Mouse (Mus musculus): Measurements from ENCODE around the gene Cd3eap. TPM values are rescaled to one million over a fixed set of nuclear protein-coding genes. Genes with fewer than 3 reads are reported as not detected.

The Cd3eap gene
- total RNA-seq, 2 experiments from 2014 or later: 11.4 to 11.5 TPM

DNA sequence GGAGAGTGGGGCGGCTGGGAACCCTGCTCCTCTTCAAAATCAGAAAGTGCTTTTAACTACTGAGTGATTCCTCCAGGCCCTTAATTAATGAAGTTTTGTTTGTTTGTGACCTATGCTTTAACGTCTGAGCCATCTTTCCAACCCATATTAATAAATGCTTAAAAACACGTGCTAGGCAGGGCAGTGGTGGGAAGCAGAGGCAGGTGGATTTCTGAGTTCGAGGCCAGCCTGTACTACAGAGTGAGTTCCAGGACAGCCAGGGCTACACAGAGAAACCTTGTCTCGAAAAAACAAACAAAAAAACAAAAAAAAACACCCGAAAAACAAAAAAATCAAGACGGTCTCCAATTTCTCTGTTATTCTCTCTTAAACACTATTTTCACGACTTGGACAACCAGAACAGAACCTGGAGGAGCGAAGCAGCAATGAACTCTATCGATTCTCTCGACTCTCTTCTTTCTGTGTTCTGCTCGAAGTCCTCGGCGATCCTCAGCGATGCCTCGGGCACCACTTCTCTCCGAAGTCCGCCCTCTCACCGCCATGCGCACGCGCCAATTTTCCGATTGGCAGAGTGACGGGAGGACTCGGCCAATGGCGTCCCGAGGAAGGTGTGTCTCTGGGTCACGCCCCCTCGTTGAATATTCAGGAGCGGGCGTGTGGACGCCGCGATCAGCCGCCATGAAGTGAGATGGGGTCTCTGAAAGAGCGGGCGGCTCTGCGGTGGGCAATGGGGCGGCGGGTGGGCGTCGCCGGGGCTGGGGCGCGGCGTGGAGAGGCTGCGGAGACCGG, 22.3 kb upstream of the Cd3eap start, which contains the start of gene Ercc2:
Gene Ercc2 (plus strand): TSS at position 634 of the 789 bp plus-strand sequence.
- intact Hi-C loops (cut with DNase I): no loop called here
- Histone ChIP-seq H3K4me3 (peak within 1 kb of the TSS; percentile 83), H3K27ac (peak within 1 kb of the TSS; percentile 83)
- no peak for TF ChIP-seq CTCF (IDR thresholded peaks at IDR 0.05)
- DNase-seq: peak; percentile 100

GRCm38 (mm10) chr7:19378049-19378448, 18.8 kb upstream of the Cd3eap start:
- no peak for DNase-seq
- H3K4me3 ChIP-seq: no peak overlapping the region
- H3K27ac ChIP-seq: no peak overlapping the region
- intact Hi-C loops (cut with DNase I): no loop called here
- no peak for TF ChIP-seq CTCF (IDR thresholded peaks at IDR 0.05)

DNA sequence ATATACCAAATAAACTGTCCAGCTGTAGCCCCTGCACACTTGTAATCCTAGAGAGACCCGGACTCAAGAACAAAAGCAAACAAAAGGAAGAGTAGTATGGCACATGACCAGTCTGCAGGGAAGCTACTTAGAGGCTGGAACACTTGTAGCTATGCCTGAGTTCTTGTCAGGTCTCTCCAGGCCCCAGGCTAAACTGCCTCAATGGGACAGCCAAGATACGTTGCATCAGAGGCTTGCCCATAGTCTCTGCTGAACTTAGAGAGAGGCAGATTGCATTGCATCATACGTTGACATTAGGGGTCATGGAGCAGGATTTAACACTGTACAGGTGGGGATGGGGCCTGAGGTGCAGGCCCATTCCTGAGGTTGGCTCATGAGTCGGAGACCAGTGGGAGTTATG, 16.7 kb upstream of the Cd3eap start:
- no peak for TF ChIP-seq CTCF (IDR thresholded peaks at IDR 0.05)
- H3K27ac ChIP-seq: no peak overlapping the region
- intact Hi-C loops (cut with DNase I): no loop called here
- no peak overlapping the region for H3K4me3 ChIP-seq
- DNase-seq: no peak

GRCm38 (mm10) chr7:19375368-19375767, 16.1 kb upstream of the Cd3eap start:
- Histone ChIP-seq H3K4me3 (no peak overlapping the region), H3K27ac (no peak overlapping the region)
- TF ChIP-seq CTCF (IDR thresholded peaks at IDR 0.05): no peak
- intact Hi-C loops (cut with DNase I): no loop called here
- DNase-seq: no peak

- no peak for DNase-seq
- TF ChIP-seq CTCF (IDR thresholded peaks at IDR 0.05): no peak
- intact Hi-C loops (cut with DNase I): no loop called here
Observed at GRCm38 (mm10) chr7:19373367-19373766, 14.1 kb upstream of the Cd3eap start.

DNA sequence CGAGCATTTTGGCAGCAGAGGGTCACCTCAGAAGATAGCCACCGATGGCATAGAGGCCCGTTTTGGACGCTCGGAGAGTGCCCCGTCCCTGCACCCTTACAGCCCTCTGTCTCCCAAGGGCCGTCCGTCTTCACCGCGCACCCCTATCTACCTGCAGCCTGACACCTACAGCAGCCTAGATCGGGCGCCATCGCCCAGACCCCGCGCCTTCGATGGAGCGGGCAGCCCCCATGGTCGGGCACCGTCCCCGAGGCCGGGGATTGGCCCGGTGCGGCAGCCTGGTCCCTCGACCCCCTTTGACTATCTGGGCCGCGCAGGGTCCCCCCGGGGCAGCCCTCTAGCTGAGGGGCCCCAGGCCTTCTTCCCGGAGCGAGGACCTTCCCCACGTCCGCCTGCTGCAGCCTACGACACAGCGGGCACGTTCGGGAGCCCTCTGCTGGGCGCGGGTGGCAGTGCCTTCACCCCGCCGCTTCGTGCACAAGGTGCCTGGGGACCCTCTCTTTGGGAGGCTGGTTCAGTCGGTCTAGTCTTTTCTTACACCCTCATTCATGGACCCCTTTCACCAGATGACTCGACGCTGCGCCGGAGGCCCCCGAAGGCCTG, 10.6 kb upstream of the Cd3eap start:
- intact Hi-C loops (cut with DNase I): no loop called here
- H3K27ac ChIP-seq: 0 out of 2 replicates have a peak overlapping the region, but pooled peaks have one; percentile 38
- DNase-seq: peak; percentile 76
- TF ChIP-seq CTCF (IDR thresholded peaks at IDR 0.05): peak; percentile 90
- peak overlapping the region; percentile 70 for H3K4me3 ChIP-seq

More at GRCm38 (mm10) chr7:19373367-19373766, 14.1 kb upstream of the Cd3eap start:
- H3K27ac ChIP-seq: no peak overlapping the region
- H3K4me3 ChIP-seq: no peak overlapping the region

DNA sequence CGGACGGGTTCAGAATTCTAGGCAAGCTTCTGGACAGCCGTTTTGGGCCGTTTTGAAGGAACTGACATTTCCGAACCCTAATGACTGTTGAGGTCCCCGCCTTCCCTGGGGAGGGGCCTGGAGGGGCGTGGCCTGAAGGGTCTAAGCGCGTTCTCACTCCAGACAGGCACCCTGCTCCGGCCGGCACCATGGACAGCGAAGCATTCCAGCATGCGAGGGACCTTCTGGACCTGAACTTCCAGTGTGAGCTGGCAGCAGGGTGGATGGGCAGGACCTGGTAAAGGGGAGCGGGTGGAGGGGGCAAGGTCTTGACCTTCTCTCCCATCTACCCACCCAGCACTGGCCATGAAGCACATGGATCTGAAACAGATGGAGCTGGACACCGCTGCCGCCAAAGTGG, 9.1 kb upstream of the Cd3eap start:
- no peak for DNase-seq
- intact Hi-C loops (cut with DNase I): no loop called here
- H3K4me3 ChIP-seq: no peak overlapping the region
- no peak for TF ChIP-seq CTCF (IDR thresholded peaks at IDR 0.05)
- H3K27ac ChIP-seq: no peak overlapping the region

- no peak overlapping the region for H3K4me3 ChIP-seq
- H3K27ac ChIP-seq: no peak overlapping the region
- intact Hi-C loops (cut with DNase I): no loop called here
- no peak for DNase-seq
- no peak for TF ChIP-seq CTCF (IDR thresholded peaks at IDR 0.05)
Observed at GRCm38 (mm10) chr7:19365376-19365775, 6.1 kb upstream of the Cd3eap start.

DNA sequence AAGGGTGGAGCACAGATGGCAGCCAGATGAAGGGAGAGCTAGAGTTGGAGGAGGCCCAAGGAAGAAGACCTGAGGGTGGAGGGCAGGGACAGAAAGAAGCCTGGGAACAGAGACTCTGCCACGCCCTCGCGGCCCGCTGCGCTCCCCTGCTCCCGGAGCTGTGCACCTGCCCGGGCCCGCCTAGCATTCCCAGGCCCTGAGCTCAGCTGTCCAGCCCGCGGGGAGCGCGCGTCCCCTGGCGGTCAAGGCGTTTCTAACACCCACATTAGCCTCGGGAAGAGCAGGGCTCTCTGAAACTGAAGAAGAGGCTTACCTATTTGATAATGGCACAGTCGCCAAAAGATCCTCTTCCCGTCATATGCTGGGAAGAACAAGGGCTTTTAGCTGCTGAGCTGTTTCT, 4.6 kb upstream of the Cd3eap start:
- TF ChIP-seq CTCF (IDR thresholded peaks at IDR 0.05): peak; percentile 98
- Histone ChIP-seq H3K27ac (peak overlapping the region; percentile 50), H3K4me3 (peak overlapping the region; percentile 53)
- intact Hi-C loops (cut with DNase I): loop anchor here (5.0 kb wide), 2 partner anchors 67 to 132 kb away; no protein-coding TSS in a partner anchor
- peak; percentile 89 for DNase-seq

- peak overlapping the region; percentile 94 for H3K27ac ChIP-seq
- DNase-seq: no peak
- intact Hi-C loops (cut with DNase I): loop anchor here (5.0 kb wide), 2 partner anchors 65 to 130 kb away; no protein-coding TSS in a partner anchor
- H3K4me3 ChIP-seq: peak overlapping the region; percentile 88
- TF ChIP-seq CTCF (IDR thresholded peaks at IDR 0.05): no peak
Observed at GRCm38 (mm10) chr7:19362276-19362675, 3.0 kb upstream of the Cd3eap start.

GRCm38 (mm10) chr7:19361720-19362119, 2.4 kb upstream of the Cd3eap start:
- TF ChIP-seq CTCF (IDR thresholded peaks at IDR 0.05): peak; percentile 89
- peak overlapping the region; percentile 88 for H3K4me3 ChIP-seq
- DNase-seq: peak; percentile 89
- peak overlapping the region; percentile 94 for H3K27ac ChIP-seq
- intact Hi-C loops (cut with DNase I): loop anchor here (5.0 kb wide), 2 partner anchors 64 to 129 kb away; no protein-coding TSS in a partner anchor

GRCm38 (mm10) chr7:19360944-19361343, 1.7 kb upstream of the Cd3eap start:
- intact Hi-C loops (cut with DNase I): loop anchor here (5.0 kb wide), 2 partner anchors 64 to 129 kb away; no protein-coding TSS in a partner anchor
- TF ChIP-seq CTCF (IDR thresholded peaks at IDR 0.05): no peak
- peak overlapping the region; percentile 88 for H3K4me3 ChIP-seq
- peak; percentile 96 for DNase-seq
- peak overlapping the region; percentile 94 for H3K27ac ChIP-seq
